Mouse (Mus musculus): ENCODE results near the gene Cript.

- TF ChIP-seq CTCF (IDR thresholded peaks at IDR 0.05; ENCODE audit: low read depth) (no peak), EP300 (IDR thresholded peaks at IDR 0.05; ENCODE audit: low read depth) (no peak)
These were observed 46.9 kb upstream of the Cript start for GRCm38 (mm10) chr17:86978496-86978895.

Measured in liver, embryonic 14.5 days (tissue).